Mouse (Mus musculus) liver, embryonic 14.5 days (tissue): ENCODE data around the gene Ric1. TPM values are rescaled to one million over a fixed set of nuclear protein-coding genes. Genes with fewer than 3 reads are reported as not detected.

Experiments
- ATAC-seq: fragments of 200-750 bp; cut with Nextera tagmentation; 2 replicates; pipeline ENCODE4 v1.8.0; 2017; ENCODE audit warnings: moderate number of reproducible peaks, mild to moderate bottlenecking, moderate library complexity; ENCODE audit not compliant: insufficient read depth
- DNase-seq, 3 experiments: peaks; one replicate each; pipeline ENCODE4 v3.0.0-alpha.2; 2012 to 2013; ENCODE audit warnings: low read depth in 3 of 3, low spot score in 3 of 3
- H3K27ac ChIP-seq: fragments of 300-500 bp; sonication (generic); 2 replicates; pipeline ENCODE4 v1.5.1; 2014; ENCODE audit warnings: moderate library complexity, mild to moderate bottlenecking, control low read depth, inconsistent platforms
- H3K27me3 ChIP-seq: fragments of 300-500 bp; sonication (generic); 2 replicates; pipeline ENCODE4 v1.6.1; 2014; ENCODE audit warnings: mild to moderate bottlenecking, low read length, moderate library complexity; ENCODE audit not compliant: control insufficient read depth, insufficient read depth
- H3K36me3 ChIP-seq: fragments of 300-500 bp; sonication (generic); replicated peaks from 2 replicates; pipeline ENCODE4 v1.6.1; 2014; ENCODE audit warnings: low read depth; ENCODE audit not compliant: control insufficient read depth, insufficient read depth
- H3K4me1 ChIP-seq, 2 experiments: fragments of 200-500 bp in 1 of 2; fragments of 300-500 bp in 1 of 2; sonication (generic) in 1 of 2; replicated peaks; 2 replicates each; pipeline ENCODE4 v1.6.1; 2012 to 2014; ENCODE audit warnings: antibody characterized with exemption in 1 of 2, inconsistent platforms in 1 of 2, low read length in 1 of 2; ENCODE audit not compliant: control insufficient read depth in 2 of 2, insufficient read depth in 2 of 2
- H3K4me2 ChIP-seq: fragments of 300-500 bp; sonication (generic); 2 replicates; pipeline ENCODE4 v1.6.1; 2014; ENCODE audit warnings: low read depth, mild to moderate bottlenecking, control low read depth, moderate library complexity
- H3K4me3 ChIP-seq, 2 experiments: fragments of 200-500 bp in 1 of 2; fragments of 300-500 bp in 1 of 2; sonication (generic) in 1 of 2; 2 replicates each; pipeline ENCODE4 v1.5.1; 2012 to 2014; ENCODE audit warnings: low read depth in 2 of 2, low read length in 2 of 2, mild to moderate bottlenecking in 2 of 2, control low read depth in 1 of 2, inconsistent platforms in 1 of 2, moderate library complexity in 1 of 2; ENCODE audit not compliant: insufficient read depth in 1 of 2
- H3K9ac ChIP-seq: fragments of 300-500 bp; sonication (generic); replicated peaks from 2 replicates; pipeline ENCODE4 v1.6.1; 2014; ENCODE audit warnings: mild to moderate bottlenecking, control low read depth, moderate library complexity
- H3K9me3 ChIP-seq: fragments of 300-500 bp; sonication (generic); 2 replicates; pipeline ENCODE4 v1.6.1; 2016; ENCODE audit warnings: low read length, mixed read lengths; ENCODE audit not compliant: control insufficient read depth
- CTCF ChIP-seq: IDR thresholded peaks from 2 replicates; pipeline ENCODE4 v1.5.1; 2016; ENCODE audit warnings: antibody characterized with exemption, low read depth, control low read depth
- EP300 ChIP-seq: IDR thresholded peaks from 2 replicates; pipeline ENCODE4 v1.6.1; 2016; ENCODE audit warnings: antibody characterized with exemption, low read depth
- WGBS: fragments of 180-500 bp; shearing (Covaris S2); extraction: QIAGEN DNeasy Blood & Tissue Kit; methylation state at CpG from one replicate; pipeline ENCODE4 v1.1.7; 2014; ENCODE audit not compliant: insufficient replicate concordance; 5-methylcytosine and 5-hydroxymethylcytosine counted together
- polyA plus RNA-seq, 2 experiments: library from polyadenylated mRNA; depleted of rRNA in 1 of 2; stranded (reverse) in 1 of 2; unstranded in 1 of 2; fragments of >200 nt; fragmentation: Nextera tagmentation in 1 of 2; extraction: Ambion mirVana in 1 of 2; gene quantifications; 2 replicates each; pipeline versions ENCODE4 v1.2.1 to v1.2.3; 2012 to 2014

The Ric1 gene
- polyA plus RNA-seq, 2 experiments, result 2.9 to 3.1 TPM

DNA sequence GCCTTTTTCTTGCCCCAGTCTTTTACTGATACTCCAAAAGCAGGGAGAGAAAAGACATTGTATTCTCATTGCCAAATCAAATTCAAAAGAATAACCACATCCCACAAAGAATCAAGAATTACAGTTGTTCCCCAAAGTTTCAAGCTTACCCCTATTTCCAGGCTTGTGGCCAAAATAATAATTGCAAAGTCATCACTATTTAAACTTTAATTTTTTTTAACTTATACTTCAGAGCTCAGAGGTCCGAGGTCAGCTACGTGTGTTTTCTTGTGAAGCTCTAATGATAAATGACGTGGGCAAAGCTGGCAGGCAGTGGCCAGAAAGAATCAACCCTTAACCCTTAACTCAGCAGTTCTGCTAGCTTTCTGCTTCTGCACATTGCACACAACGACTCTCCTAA is 43.5 kb upstream of the Ric1 start:
- H3K4me2 ChIP-seq, result no peak overlapping the region
- H3K27me3 ChIP-seq, result no peaks in the 10 kb centered on the region
- H3K9ac ChIP-seq, result no peak overlapping the region
- no peaks in the 10 kb centered on the region for H3K9me3 ChIP-seq
- DNase-seq (no peak), ATAC-seq (no peak)
- no peak overlapping the region for H3K4me3 ChIP-seq
- no peak overlapping the region for H3K27ac ChIP-seq
- peaks cover 4 to 20% of the 10 kb centered on the region in 2 experiments for H3K4me1 ChIP-seq
- TF ChIP-seq EP300, result no peak
- TF ChIP-seq CTCF, result no peak
- WGBS, result 8% methylated on average over 4 of the region's 4 CpGs
- no peaks in the 10 kb centered on the region for H3K36me3 ChIP-seq

DNA sequence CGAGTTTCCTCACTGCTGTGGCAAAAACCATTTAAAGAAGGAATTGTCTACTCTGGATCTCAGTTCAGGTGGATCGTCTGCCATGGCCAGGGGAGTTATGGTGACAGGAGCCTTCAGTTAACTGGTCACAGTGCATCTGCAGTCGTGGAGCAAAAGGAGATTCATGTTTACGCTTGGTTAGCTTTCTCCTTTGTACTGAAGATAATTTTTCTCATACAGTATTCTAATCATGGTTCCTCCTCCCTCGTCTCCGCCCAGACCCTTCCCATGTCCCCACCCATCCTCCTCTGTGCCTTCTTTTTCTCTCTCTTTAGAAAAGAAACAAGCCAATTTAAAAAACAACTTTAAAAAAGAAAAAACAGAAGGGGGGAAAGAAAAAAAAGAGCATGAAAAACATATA is 40.5 kb upstream of the Ric1 start:
- TF ChIP-seq CTCF (no peak), EP300 (no peak)
- Histone ChIP-seq H3K4me2 (no peak overlapping the region), H3K4me1 (peaks cover 4 to 16% of the 10 kb centered on the region in 2 experiments), H3K9me3 (no peaks in the 10 kb centered on the region), H3K36me3 (no peaks in the 10 kb centered on the region), H3K9ac (no peak overlapping the region), H3K27ac (no peak overlapping the region), H3K27me3 (no peaks in the 10 kb centered on the region), H3K4me3 (no peak overlapping the region)
- ATAC-seq (no peak), DNase-seq (no peak)
- WGBS, result 37% methylated on average over 6 of the region's 6 CpGs

DNA sequence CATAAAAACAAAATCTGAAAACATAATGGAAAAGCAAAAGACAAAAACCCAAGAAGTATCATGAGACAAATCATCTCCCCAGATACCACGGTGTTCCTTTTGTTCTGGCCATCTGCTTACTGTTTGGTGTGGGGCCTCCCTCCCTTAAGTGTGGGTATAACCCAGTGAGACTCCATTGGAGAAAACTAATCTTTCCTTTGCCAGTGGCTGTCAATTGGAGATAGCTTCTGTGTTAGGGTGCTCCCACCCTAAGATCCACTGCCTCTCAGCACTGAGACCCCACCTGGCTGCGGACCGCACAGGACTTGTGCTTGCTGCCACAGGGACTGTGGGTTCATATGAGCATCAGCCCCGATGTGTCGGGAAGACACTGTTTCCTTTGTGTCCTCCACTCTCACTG is 39.9 kb upstream of the Ric1 start:
- WGBS, result 52% methylated on average over 5 of the region's 5 CpGs
- Histone ChIP-seq H3K4me2 (no peak overlapping the region), H3K36me3 (no peaks in the 10 kb centered on the region), H3K4me3 (no peak overlapping the region), H3K27me3 (no peaks in the 10 kb centered on the region), H3K27ac (no peak overlapping the region), H3K9me3 (no peaks in the 10 kb centered on the region), H3K4me1 (peaks cover 4 to 16% of the 10 kb centered on the region in 2 experiments), H3K9ac (no peak overlapping the region)
- ATAC-seq, result peak; percentile 45; the same call in 1 of the 2 replicates
- no peak for DNase-seq
- no peak for TF ChIP-seq EP300
- TF ChIP-seq CTCF, result no peak

DNA sequence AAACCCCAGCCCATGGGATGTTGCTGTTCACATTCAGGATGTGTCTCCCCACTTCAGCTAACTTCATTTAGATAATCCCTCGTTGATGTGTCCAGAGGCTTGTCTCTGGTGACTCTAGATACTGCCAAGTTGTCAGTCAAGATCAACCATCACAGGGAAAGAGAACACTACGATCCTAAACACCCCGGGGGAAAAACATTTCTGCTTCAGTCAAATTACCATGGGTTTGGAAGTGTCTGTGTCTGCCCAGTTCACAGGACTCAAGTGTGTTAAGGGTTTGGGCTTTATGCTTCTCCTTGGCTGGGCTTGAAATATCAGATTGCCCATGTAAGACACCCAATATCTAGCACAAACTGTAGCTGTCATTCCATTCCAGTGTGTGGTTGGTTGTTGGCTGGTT is 39.4 kb upstream of the Ric1 start:
- Histone ChIP-seq H3K27me3 (no peaks in the 10 kb centered on the region), H3K27ac (no peak overlapping the region), H3K36me3 (no peaks in the 10 kb centered on the region), H3K4me3 (no peak overlapping the region), H3K9ac (no peak overlapping the region), H3K9me3 (no peaks in the 10 kb centered on the region), H3K4me2 (no peak overlapping the region), H3K4me1 (peaks cover 4 to 16% of the 10 kb centered on the region in 2 experiments)
- DNase-seq (no peak), ATAC-seq (no peak)
- 25% methylated on average over 3 of the region's 3 CpGs for WGBS
- TF ChIP-seq CTCF (no peak), EP300 (no peak)

DNA sequence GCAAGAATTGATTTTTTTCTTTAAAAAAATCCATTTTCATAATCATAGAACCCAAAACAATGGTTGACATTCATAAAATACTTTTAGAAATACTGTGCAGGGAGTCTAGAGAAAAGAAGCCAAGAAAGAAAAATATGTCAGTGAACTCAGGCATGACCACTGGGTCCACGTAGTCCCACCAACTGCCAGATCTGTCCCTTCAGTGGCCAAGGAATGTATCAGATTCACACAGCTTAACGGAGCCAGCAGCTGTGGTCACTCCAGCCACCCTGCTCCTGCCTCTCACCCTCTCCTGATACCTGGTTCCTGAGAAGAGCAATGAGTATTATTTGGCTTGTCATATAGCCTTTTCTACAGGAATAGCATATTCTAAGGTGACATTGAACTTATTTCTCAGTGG is 38.7 kb upstream of the Ric1 start:
- WGBS, result 65% methylated on average over 2 of the region's 2 CpGs
- no peak for TF ChIP-seq CTCF
- ATAC-seq (no peak), DNase-seq (no peak)
- Histone ChIP-seq H3K4me3 (no peak overlapping the region), H3K4me2 (no peak overlapping the region), H3K36me3 (no peaks in the 10 kb centered on the region), H3K27ac (no peak overlapping the region), H3K27me3 (no peaks in the 10 kb centered on the region), H3K4me1 (peaks cover 4 to 22% of the 10 kb centered on the region in 2 experiments), H3K9ac (no peak overlapping the region), H3K9me3 (no peaks in the 10 kb centered on the region)
